Mouse (Mus musculus) intestine, embryonic 16.5 days (tissue): ENCODE data around the gene Dalrd3. TPM values are rescaled to one million over a fixed set of nuclear protein-coding genes. Genes with fewer than 3 reads are reported as not detected.
A peak's percentile ranks its signal among the peaks of the same experiment; 100 is the strongest.

Source experiments
- ATAC-seq: fragments of 200-750 bp; cut with Nextera tagmentation; 2 replicates; pipeline ENCODE4 v1.8.0; 2017; ENCODE audit warnings: moderate TSS enrichment, moderate library complexity
- H3K27ac ChIP-seq: fragments of 300-500 bp; sonication (generic); 2 replicates; pipeline ENCODE4 v1.5.1; 2014; ENCODE audit warnings: mild to moderate bottlenecking, low read length
- H3K27me3 ChIP-seq: fragments of 300-500 bp; sonication (generic); replicated peaks from 2 replicates; pipeline ENCODE4 v1.6.1; 2014; ENCODE audit warnings: low read length, control low read depth, mixed read lengths; ENCODE audit not compliant: control insufficient read depth, insufficient read depth
- H3K36me3 ChIP-seq: fragments of 300-500 bp; sonication (generic); 2 replicates; pipeline ENCODE4 v1.6.1; 2014; ENCODE audit warnings: low read length, control low read depth; ENCODE audit not compliant: control insufficient read depth, insufficient read depth
- H3K4me1 ChIP-seq: fragments of 300-500 bp; sonication (generic); 2 replicates; pipeline ENCODE4 v1.6.1; 2014; ENCODE audit warnings: low read length, control low read depth, mixed read lengths; ENCODE audit not compliant: control insufficient read depth, insufficient read depth
- H3K4me2 ChIP-seq: fragments of 300-500 bp; sonication (generic); 2 replicates; pipeline ENCODE4 v1.6.1; 2014; ENCODE audit warnings: low read depth, low read length, control low read depth
- H3K4me3 ChIP-seq: fragments of 300-500 bp; sonication (generic); 2 replicates; pipeline ENCODE4 v1.5.1; 2014; ENCODE audit warnings: mild to moderate bottlenecking, low read length
- H3K9ac ChIP-seq: fragments of 300-500 bp; sonication (generic); 2 replicates; pipeline ENCODE4 v1.6.1; 2014; ENCODE audit warnings: low read depth, low read length
- H3K9me3 ChIP-seq: fragments of 300-500 bp; sonication (generic); 2 replicates; pipeline ENCODE4 v1.6.1; 2016; ENCODE audit warnings: low read length, control low read depth; ENCODE audit not compliant: control insufficient read depth
- WGBS: fragments of 180-500 bp; shearing (Covaris S2); extraction: QIAGEN DNeasy Blood & Tissue Kit; methylation state at CpG from one replicate; pipeline ENCODE4 v1.1.7; 2014; 5-methylcytosine and 5-hydroxymethylcytosine counted together
- polyA plus RNA-seq: library from polyadenylated mRNA; unstranded; fragments of >200 nt; fragmentation: Nextera tagmentation; extraction: Ambion mirVana; gene quantifications from 2 replicates; pipeline ENCODE4 v1.2.1, GENCODE M21; 2015

The Dalrd3 gene
- polyA plus RNA-seq, 1 experiment from 2014 or later = 115 TPM

DNA sequence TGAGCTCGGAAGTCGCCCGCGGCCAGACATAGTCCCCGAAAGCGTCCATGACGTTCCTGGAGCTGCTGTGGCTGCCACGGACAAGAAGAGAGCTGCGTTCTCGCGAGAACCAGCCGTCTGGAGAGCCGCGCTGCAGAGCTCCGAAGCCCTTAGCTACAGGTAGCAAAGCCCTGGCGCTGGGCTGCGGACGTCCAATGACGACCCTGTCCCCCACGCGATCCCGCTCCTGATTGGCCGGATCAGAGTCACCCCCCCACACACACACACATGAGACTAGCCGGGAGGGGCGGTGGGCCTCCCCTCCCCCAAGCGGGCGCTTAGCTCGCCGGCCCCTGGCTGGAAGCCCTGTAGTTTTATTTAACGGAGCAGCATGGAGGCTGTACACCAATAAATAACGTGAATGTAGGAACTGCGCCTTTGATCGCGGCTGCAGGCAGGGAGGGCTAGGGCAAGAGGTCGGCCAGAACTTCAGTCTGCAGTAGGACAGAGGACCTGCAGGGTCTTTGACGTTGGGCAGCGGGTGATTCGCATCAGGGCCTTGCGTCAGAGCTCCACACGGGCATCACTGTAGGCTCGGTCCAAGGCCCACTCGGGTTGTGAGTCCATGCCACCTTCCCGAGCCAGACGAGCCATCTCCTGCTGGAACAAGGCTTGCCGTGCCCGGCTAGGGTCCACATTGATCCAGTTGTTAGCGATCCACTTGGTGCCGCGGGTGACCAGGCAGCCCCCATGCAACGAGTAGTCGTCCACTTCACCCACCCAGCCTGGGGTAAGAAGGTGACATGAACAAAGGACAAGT lies 9.1 kb downstream of the Dalrd3 start, which contains the start of gene Wdr6:
Wdr6 (minus strand) TSS at position 195 of the 799 bp plus-strand sequence.
- H3K4me2 ChIP-seq = peak within 1 kb of the TSS; percentile 79
- H3K4me3 ChIP-seq = peak within 1 kb of the TSS; percentile 80
- WGBS = 5% methylated on average over 51 of the region's 51 CpGs
- peak within 1 kb of the TSS; percentile 88 for H3K9ac ChIP-seq
- peak within 1 kb of the TSS; percentile 93 for H3K27ac ChIP-seq
- peaks cover 30% of the 10 kb centered on the region for H3K4me1 ChIP-seq
- H3K9me3 ChIP-seq = no peaks in the 10 kb centered on the region
- no peaks in the 10 kb centered on the region for H3K27me3 ChIP-seq
- peaks cover 7% of the 10 kb centered on the region for H3K36me3 ChIP-seq
- ATAC-seq = peak; percentile 97

DNA sequence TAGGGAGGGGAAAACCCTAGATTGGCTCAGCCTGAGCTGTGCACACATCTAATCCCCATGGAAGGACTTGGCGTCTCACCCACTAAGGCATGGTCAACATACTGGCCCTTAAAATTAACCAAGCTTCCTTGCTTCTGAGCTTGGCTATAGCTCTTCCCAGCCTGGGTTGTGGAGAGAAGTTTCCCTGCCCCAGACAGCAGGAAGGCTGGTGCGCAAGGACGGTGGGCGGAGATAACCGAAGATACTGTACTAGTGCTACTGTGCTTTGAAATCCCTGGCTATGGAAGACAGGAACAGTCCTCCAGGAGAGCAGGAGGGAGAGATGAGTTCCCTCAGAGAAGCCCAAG lies 9.6 kb downstream of the Dalrd3 start:
- peak overlapping the region; percentile 80 for H3K4me3 ChIP-seq
- 51% methylated on average over 5 of the region's 5 CpGs for WGBS
- H3K4me2 ChIP-seq = peak overlapping the region; percentile 79
- ATAC-seq = no peak
- peaks cover 24% of the 10 kb centered on the region for H3K4me1 ChIP-seq
- no peaks in the 10 kb centered on the region for H3K9me3 ChIP-seq
- peaks cover 7% of the 10 kb centered on the region for H3K36me3 ChIP-seq
- peak overlapping the region; percentile 81 for H3K27ac ChIP-seq
- H3K27me3 ChIP-seq = no peaks in the 10 kb centered on the region
- peak overlapping the region; percentile 88 for H3K9ac ChIP-seq

DNA sequence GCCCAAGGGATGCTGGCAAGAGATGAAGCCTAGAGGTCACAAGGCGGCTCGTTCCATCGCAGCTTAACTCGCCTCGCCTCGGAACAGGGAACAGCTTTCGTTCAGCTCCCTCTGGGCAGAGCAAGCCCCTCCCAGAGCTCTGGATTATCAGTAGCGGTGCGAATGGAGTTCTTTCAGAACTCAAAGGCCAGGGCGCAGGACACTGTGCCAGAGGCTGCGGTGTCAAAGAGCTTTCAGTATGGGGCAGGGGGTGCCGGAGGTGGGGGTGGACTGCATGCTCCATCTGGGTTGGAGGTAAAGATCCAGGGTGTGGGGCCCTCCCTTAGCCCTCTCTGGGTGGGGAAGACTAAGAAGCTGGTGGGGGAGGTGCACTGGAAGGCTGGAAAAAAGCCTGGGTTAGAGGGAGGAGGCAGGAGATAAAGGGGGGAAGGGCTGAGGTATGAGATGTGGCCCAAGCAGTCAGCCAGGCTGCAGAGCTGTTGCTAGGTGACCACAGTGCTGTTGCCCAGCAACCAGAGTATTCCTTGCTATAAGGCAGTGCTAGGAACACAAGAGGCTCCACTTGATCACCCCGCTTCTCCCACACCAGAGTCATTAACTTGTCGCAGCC lies 18.0 kb downstream of the Dalrd3 start:
- peak overlapping the region; percentile 30; the same call in 1 of the 2 replicates for H3K9ac ChIP-seq
- peaks cover 17% of the 10 kb centered on the region for H3K4me1 ChIP-seq
- H3K4me2 ChIP-seq = peak overlapping the region; percentile 33
- ATAC-seq = peak; percentile 90
- 9% methylated on average over 14 of the region's 14 CpGs for WGBS
- H3K4me3 ChIP-seq = peak overlapping the region; percentile 9; the same call in 1 of the 2 replicates
- no peaks in the 10 kb centered on the region for H3K9me3 ChIP-seq
- H3K36me3 ChIP-seq = no peaks in the 10 kb centered on the region
- peak overlapping the region; percentile 47; the same call in 1 of the 2 replicates for H3K27ac ChIP-seq
- no peaks in the 10 kb centered on the region for H3K27me3 ChIP-seq

DNA sequence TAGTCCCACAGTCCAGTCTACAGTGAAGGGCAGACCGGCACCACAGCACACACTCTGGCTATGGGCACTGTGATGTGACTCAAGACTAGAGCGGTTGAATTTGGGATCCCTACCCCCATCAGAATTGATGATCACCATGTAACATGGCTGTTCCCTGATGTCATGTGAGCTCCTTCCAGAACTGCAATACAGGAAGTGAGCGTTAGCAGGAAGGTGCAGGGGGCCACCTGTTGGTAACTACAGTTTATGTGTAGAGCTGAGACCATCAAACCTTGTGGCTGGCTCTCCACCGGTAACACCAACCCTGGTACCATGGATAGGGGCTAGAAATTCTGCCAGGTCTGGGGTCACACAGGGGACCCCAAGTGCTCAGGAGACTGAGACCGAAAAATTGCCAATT lies 19.5 kb downstream of the Dalrd3 start:
- Histone ChIP-seq H3K27ac (no peak overlapping the region), H3K9ac (no peak overlapping the region), H3K9me3 (no peaks in the 10 kb centered on the region), H3K27me3 (no peaks in the 10 kb centered on the region), H3K4me3 (no peak overlapping the region), H3K4me1 (peaks cover 17% of the 10 kb centered on the region), H3K36me3 (no peaks in the 10 kb centered on the region), H3K4me2 (no peak overlapping the region)
- WGBS = 63% methylated on average over 5 of the region's 5 CpGs
- no peak for ATAC-seq

DNA sequence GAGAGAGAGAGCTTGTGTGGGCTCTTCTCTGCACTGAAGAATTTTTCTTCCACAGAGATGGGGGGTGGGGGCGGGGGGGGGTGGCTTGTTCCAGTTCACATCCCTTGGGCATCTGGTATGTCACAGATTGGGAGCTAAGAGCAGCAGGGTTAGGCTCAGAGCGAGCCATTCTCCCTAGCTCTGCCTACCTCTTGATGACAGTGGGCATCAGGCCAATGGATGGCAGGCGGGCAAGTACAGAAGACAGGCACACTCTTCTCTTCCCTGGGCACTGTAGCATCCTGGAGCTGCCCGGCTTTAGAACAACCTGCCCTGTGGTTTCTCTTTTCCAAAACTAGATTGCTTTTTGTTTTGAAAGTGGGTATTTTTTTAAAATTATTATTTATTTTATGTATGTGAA lies 21.8 kb downstream of the Dalrd3 start:
- Histone ChIP-seq H3K9me3 (no peaks in the 10 kb centered on the region), H3K4me3 (no peak overlapping the region), H3K27me3 (no peaks in the 10 kb centered on the region), H3K9ac (no peak overlapping the region), H3K27ac (no peak overlapping the region), H3K4me2 (no peak overlapping the region), H3K4me1 (peaks cover 17% of the 10 kb centered on the region), H3K36me3 (no peaks in the 10 kb centered on the region)
- ATAC-seq = no peak
- WGBS = 86% methylated on average over 4 of the region's 4 CpGs

DNA sequence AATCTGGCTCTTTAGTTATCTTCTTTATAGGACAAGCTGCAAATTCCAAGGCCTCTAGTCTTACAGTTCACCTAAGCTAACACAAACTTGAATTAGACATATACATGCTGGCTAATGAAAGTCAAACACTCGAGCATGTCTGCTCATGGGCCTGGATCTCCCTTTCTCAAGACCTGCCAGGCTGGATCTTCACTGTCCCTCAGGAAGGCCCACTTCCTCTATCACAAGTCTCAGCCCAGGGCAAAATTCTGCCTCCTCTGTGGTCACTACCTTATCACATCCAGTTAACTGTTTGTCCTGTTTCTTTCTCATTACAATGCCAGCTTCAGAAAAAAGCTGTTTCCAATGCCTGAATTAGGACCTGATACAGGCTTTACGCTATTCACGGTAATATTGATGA lies 24.7 kb downstream of the Dalrd3 start:
- Histone ChIP-seq H3K36me3 (no peaks in the 10 kb centered on the region), H3K9me3 (no peaks in the 10 kb centered on the region), H3K9ac (no peak overlapping the region), H3K4me3 (no peak overlapping the region), H3K4me1 (peaks cover 9% of the 10 kb centered on the region), H3K27ac (no peak overlapping the region), H3K27me3 (no peaks in the 10 kb centered on the region; the same call in 1 of the 2 replicates), H3K4me2 (no peak overlapping the region)
- 75% methylated on average over 3 of the region's 3 CpGs for WGBS
- ATAC-seq = no peak

DNA sequence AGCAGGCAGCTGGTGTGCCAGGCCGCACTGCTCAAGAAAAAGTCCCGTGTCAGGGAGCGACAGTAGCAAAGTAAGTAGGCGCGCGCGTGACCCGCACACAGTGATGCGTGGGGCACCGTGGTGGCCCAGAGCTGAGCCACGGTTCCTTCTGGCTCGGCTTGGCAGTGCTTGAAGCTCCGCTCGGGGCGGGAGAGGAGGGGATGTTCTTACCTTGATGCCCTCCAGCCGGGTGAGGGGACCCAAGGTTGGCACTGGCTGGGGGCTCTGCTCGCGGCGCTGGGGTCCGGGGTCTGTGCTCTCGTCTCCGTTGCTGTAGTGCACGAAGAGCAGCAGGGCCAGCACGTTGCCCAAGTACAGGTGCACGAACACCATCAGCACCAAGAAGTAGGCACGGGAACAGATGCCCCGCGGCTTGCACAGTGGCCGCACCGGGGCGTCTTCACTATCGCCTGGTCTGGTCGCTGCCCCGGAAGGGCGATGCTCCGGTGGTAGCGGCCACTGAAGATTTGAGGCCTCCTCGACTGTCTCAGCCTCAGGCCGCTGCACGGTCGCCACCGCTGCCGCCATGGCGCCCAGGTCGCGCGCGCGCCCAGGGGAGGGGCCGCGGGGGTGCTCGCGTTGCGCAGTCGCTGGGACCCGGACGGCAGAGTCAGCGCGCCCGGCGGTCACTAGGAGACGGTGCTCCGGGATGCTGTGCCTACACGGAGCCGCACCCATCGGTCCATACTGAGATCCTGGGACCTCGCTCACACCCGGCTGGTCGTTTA lies 27.5 kb downstream of the Dalrd3 start, which contains the start of gene P4htm:
P4htm (minus strand) TSS at position 670 of the 767 bp plus-strand sequence.
- Histone ChIP-seq H3K4me1 (peaks cover 9% of the 10 kb centered on the region), H3K27me3 (no peaks in the 10 kb centered on the region; the same call in 1 of the 2 replicates), H3K27ac (no peak within 1 kb of the TSS), H3K9ac (peak within 1 kb of the TSS; percentile 76), H3K9me3 (no peaks in the 10 kb centered on the region), H3K4me2 (peak within 1 kb of the TSS; percentile 92), H3K4me3 (peak within 1 kb of the TSS; percentile 77), H3K36me3 (no peaks in the 10 kb centered on the region)
- ATAC-seq = peak; percentile 80
- 1% methylated on average over 69 of the region's 69 CpGs for WGBS

DNA sequence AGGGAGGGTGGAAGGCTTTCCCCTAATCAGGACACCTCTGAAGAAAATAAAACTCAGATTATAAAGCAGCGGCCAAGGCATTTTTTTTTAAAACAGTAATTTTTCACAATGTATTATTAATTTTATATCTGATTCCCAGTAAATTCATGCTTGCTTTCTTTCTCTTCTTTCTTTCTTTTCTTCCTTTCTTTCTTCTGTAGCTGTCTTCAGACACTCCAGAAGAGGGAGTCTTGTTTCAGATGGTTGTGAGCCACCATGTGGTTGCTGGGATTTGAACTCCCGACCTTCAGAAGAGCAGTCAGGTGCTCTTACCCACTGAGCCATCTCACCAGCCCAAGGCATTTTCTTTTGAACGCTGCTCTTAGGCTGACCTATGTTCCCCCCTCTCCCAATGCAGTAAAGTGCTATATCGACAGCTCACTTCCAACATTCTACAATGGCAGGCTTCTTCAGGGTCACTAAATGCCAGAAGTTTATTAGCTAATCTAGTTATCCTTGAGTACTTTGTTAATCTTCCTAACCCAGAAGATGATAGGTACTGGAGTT lies 29.4 kb downstream of the Dalrd3 start:
- Histone ChIP-seq H3K9me3 (no peaks in the 10 kb centered on the region), H3K4me1 (peaks cover 9% of the 10 kb centered on the region), H3K4me3 (no peak overlapping the region), H3K27me3 (no peaks in the 10 kb centered on the region; the same call in 1 of the 2 replicates), H3K27ac (no peak overlapping the region), H3K36me3 (peaks cover 4% of the 10 kb centered on the region; the same call in 1 of the 2 replicates), H3K4me2 (no peak overlapping the region), H3K9ac (no peak overlapping the region)
- no peak for ATAC-seq
- 77% methylated on average over 4 of the region's 4 CpGs for WGBS

DNA sequence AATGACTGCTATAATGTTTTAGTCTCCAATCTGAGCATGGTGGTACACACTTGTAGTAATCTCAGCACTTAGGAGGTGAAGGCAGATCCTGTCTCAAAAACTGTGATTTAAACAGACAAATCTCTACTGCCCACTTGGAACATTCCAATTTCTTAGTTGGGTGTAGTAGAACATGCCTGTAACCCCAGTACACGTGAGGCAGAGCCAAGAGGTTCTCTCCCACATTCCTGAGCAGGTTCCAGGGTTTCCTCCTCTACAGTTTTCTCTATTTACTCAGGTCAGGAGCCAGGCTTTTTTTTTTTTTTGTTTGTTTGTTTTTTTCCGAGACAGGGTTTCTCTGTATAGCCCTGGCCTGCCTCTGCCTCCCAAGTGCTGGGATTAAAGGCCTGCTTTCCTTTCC lies 30.3 kb downstream of the Dalrd3 start:
- Histone ChIP-seq H3K4me1 (peaks cover 9% of the 10 kb centered on the region), H3K27ac (no peak overlapping the region), H3K27me3 (no peaks in the 10 kb centered on the region; the same call in 1 of the 2 replicates), H3K9ac (no peak overlapping the region), H3K9me3 (no peaks in the 10 kb centered on the region), H3K36me3 (peaks cover 4% of the 10 kb centered on the region; the same call in 1 of the 2 replicates), H3K4me2 (no peak overlapping the region), H3K4me3 (no peak overlapping the region)
- ATAC-seq = no peak
- 41% methylated on average over 2 of the region's 2 CpGs for WGBS
